Mouse (Mus musculus): Measurements from ENCODE around the gene Sptbn4. TPM values are rescaled to one million over a fixed set of nuclear protein-coding genes. Genes with fewer than 3 reads are reported as not detected.

The Sptbn4 gene
- polyA plus RNA-seq, 1 experiment from 2014 or later, result 3.7 TPM

- under 1% methylated on average over 36 of the region's 36 CpGs for WGBS
- peak within 1 kb of the TSS; percentile 61 for H3K4me3 ChIP-seq (replicated peaks)
- H3K4me1 ChIP-seq, result peaks cover 14% of the 10 kb centered on the region; the same call in 1 of the 2 replicates
- 0 out of 2 replicates have a peak, but pooled peaks cover 3% of the 10 kb centered on the region for H3K36me3 ChIP-seq
- ATAC-seq (ENCODE audit: low FRiP score), result peak; percentile 91
- H3K4me2 ChIP-seq, result peak within 1 kb of the TSS; percentile 66
- no peaks in the 10 kb centered on the region for H3K9me3 ChIP-seq (replicated peaks)
- peak within 1 kb of the TSS; percentile 86 for H3K27ac ChIP-seq (replicated peaks)
- peak within 1 kb of the TSS; percentile 43 for H3K9ac ChIP-seq (replicated peaks)
- H3K27me3 ChIP-seq (replicated peaks), result no peaks in the 10 kb centered on the region
These were observed 25.8 kb upstream of the Sptbn4 start, which contains the start of gene Sertad3 for GRCm38 (mm10) chr7:27473156-27473834. TSS of gene Sertad3 (plus strand) at chr7:27473768.

GRCm38 (mm10) chr7:27472596-27472995 lies 25.1 kb upstream of the Sptbn4 start:
- peak overlapping the region; percentile 66 for H3K4me2 ChIP-seq
- no peaks in the 10 kb centered on the region for H3K27me3 ChIP-seq (replicated peaks)
- peaks cover 14% of the 10 kb centered on the region; the same call in 1 of the 2 replicates for H3K4me1 ChIP-seq
- no peak for ATAC-seq (ENCODE audit: low FRiP score)
- H3K9me3 ChIP-seq (replicated peaks), result no peaks in the 10 kb centered on the region
- H3K9ac ChIP-seq (replicated peaks), result no peak overlapping the region
- 46% methylated on average over 7 of the region's 7 CpGs for WGBS
- peak overlapping the region; percentile 61 for H3K4me3 ChIP-seq (replicated peaks)
- 0 out of 2 replicates have a peak, but pooled peaks cover 3% of the 10 kb centered on the region for H3K36me3 ChIP-seq
- H3K27ac ChIP-seq (replicated peaks), result peak overlapping the region; percentile 86

GRCm38 (mm10) chr7:27471390-27472120 lies 24.1 kb upstream of the Sptbn4 start:
- peaks cover 14% of the 10 kb centered on the region; the same call in 1 of the 2 replicates for H3K4me1 ChIP-seq
- H3K27me3 ChIP-seq (replicated peaks), result no peaks in the 10 kb centered on the region
- no peak overlapping the region for H3K4me3 ChIP-seq (replicated peaks)
- WGBS, result 92% methylated on average over 11 of the region's 11 CpGs
- H3K9ac ChIP-seq (replicated peaks), result no peak overlapping the region
- no peak for ATAC-seq (ENCODE audit: low FRiP score)
- no peak overlapping the region for H3K4me2 ChIP-seq
- no peaks in the 10 kb centered on the region for H3K9me3 ChIP-seq (replicated peaks)
- H3K36me3 ChIP-seq, result no peaks in the 10 kb centered on the region
- H3K27ac ChIP-seq (replicated peaks), result no peak overlapping the region

GRCm38 (mm10) chr7:27467648-27468047 lies 20.2 kb upstream of the Sptbn4 start:
- H3K4me3 ChIP-seq (replicated peaks), result no peak overlapping the region
- H3K9me3 ChIP-seq (replicated peaks), result no peaks in the 10 kb centered on the region
- no peak for ATAC-seq (ENCODE audit: low FRiP score)
- no peak overlapping the region for H3K4me2 ChIP-seq
- no peak overlapping the region for H3K9ac ChIP-seq (replicated peaks)
- no peaks in the 10 kb centered on the region for H3K27me3 ChIP-seq (replicated peaks)
- H3K27ac ChIP-seq (replicated peaks), result no peak overlapping the region
- H3K36me3 ChIP-seq, result no peaks in the 10 kb centered on the region
- 48% methylated on average over 4 of the region's 4 CpGs for WGBS
- peaks cover 3% of the 10 kb centered on the region; the same call in 1 of the 2 replicates for H3K4me1 ChIP-seq

GRCm38 (mm10) chr7:27460477-27460876 lies 13.0 kb upstream of the Sptbn4 start:
- Histone ChIP-seq H3K27me3 (replicated peaks) (no peaks in the 10 kb centered on the region), H3K4me1 (no peaks in the 10 kb centered on the region), H3K36me3 (no peaks in the 10 kb centered on the region), H3K27ac (replicated peaks) (no peak overlapping the region), H3K9me3 (replicated peaks) (no peaks in the 10 kb centered on the region), H3K9ac (replicated peaks) (no peak overlapping the region), H3K4me3 (replicated peaks) (no peak overlapping the region), H3K4me2 (no peak overlapping the region)
- WGBS, result 84% methylated on average over 6 of the region's 6 CpGs
- ATAC-seq (ENCODE audit: low FRiP score), result no peak

- Histone ChIP-seq H3K9me3 (replicated peaks) (no peaks in the 10 kb centered on the region), H3K4me2 (no peak overlapping the region), H3K36me3 (no peaks in the 10 kb centered on the region), H3K4me1 (no peaks in the 10 kb centered on the region), H3K9ac (replicated peaks) (no peak overlapping the region), H3K27ac (replicated peaks) (no peak overlapping the region), H3K4me3 (replicated peaks) (no peak overlapping the region), H3K27me3 (replicated peaks) (no peaks in the 10 kb centered on the region)
- 94% methylated on average over 5 of the region's 5 CpGs for WGBS
- ATAC-seq (ENCODE audit: low FRiP score), result no peak
These were observed 12.2 kb upstream of the Sptbn4 start for GRCm38 (mm10) chr7:27459640-27460039.

GRCm38 (mm10) chr7:27458614-27459013 lies 11.1 kb upstream of the Sptbn4 start:
- Histone ChIP-seq H3K27me3 (replicated peaks) (no peaks in the 10 kb centered on the region), H3K27ac (replicated peaks) (no peak overlapping the region), H3K4me2 (no peak overlapping the region), H3K9ac (replicated peaks) (no peak overlapping the region), H3K9me3 (replicated peaks) (no peaks in the 10 kb centered on the region), H3K36me3 (no peaks in the 10 kb centered on the region), H3K4me1 (no peaks in the 10 kb centered on the region), H3K4me3 (replicated peaks) (no peak overlapping the region)
- no peak for ATAC-seq (ENCODE audit: low FRiP score)
- 88% methylated on average over 4 of the region's 4 CpGs for WGBS

- 91% methylated on average over 3 of the region's 3 CpGs for WGBS
- Histone ChIP-seq H3K36me3 (no peaks in the 10 kb centered on the region), H3K4me2 (no peak overlapping the region), H3K9ac (replicated peaks) (no peak overlapping the region), H3K4me3 (replicated peaks) (no peak overlapping the region), H3K4me1 (no peaks in the 10 kb centered on the region), H3K27ac (replicated peaks) (no peak overlapping the region), H3K27me3 (replicated peaks) (no peaks in the 10 kb centered on the region), H3K9me3 (replicated peaks) (no peaks in the 10 kb centered on the region)
- ATAC-seq (ENCODE audit: low FRiP score), result no peak
These were observed 7.8 kb upstream of the Sptbn4 start for GRCm38 (mm10) chr7:27455273-27455672.

GRCm38 (mm10) chr7:27454461-27455121 lies 7.1 kb upstream of the Sptbn4 start:
- Histone ChIP-seq H3K27ac (replicated peaks) (no peak overlapping the region), H3K4me2 (no peak overlapping the region), H3K9ac (replicated peaks) (no peak overlapping the region), H3K9me3 (replicated peaks) (no peaks in the 10 kb centered on the region), H3K4me3 (replicated peaks) (no peak overlapping the region), H3K36me3 (no peaks in the 10 kb centered on the region), H3K4me1 (no peaks in the 10 kb centered on the region), H3K27me3 (replicated peaks) (no peaks in the 10 kb centered on the region)
- ATAC-seq (ENCODE audit: low FRiP score), result no peak
- 82% methylated on average over 10 of the region's 10 CpGs for WGBS

GRCm38 (mm10) chr7:27452206-27452770 lies 4.8 kb upstream of the Sptbn4 start:
- H3K36me3 ChIP-seq, result no peaks in the 10 kb centered on the region
- no peaks in the 10 kb centered on the region for H3K27me3 ChIP-seq (replicated peaks)
- no peak overlapping the region for H3K27ac ChIP-seq (replicated peaks)
- 59% methylated on average over 13 of the region's 13 CpGs for WGBS
- H3K4me1 ChIP-seq, result peaks cover 7% of the 10 kb centered on the region
- no peak overlapping the region for H3K4me3 ChIP-seq (replicated peaks)
- no peak for ATAC-seq (ENCODE audit: low FRiP score)
- no peak overlapping the region for H3K4me2 ChIP-seq
- H3K9me3 ChIP-seq (replicated peaks), result no peaks in the 10 kb centered on the region
- no peak overlapping the region for H3K9ac ChIP-seq (replicated peaks)

- Histone ChIP-seq H3K9me3 (replicated peaks) (no peaks in the 10 kb centered on the region), H3K4me2 (no peak overlapping the region), H3K27ac (replicated peaks) (no peak overlapping the region), H3K36me3 (no peaks in the 10 kb centered on the region), H3K4me1 (peaks cover 16% of the 10 kb centered on the region), H3K27me3 (replicated peaks) (no peaks in the 10 kb centered on the region), H3K9ac (replicated peaks) (no peak overlapping the region), H3K4me3 (replicated peaks) (no peak overlapping the region)
- no peak for ATAC-seq (ENCODE audit: low FRiP score)
- WGBS, result 93% methylated on average over 2 of the region's 2 CpGs
These were observed 3.9 kb upstream of the Sptbn4 start for GRCm38 (mm10) chr7:27451359-27451758.

Measured in neural tube, embryonic 15.5 days (tissue).